Mouse (Mus musculus) liver, embryonic 12.5 days (tissue): ENCODE results near the gene Xrcc3. TPM values are rescaled to one million over a fixed set of nuclear protein-coding genes. Genes with fewer than 3 reads are reported as not detected.

Source experiments
- ATAC-seq: fragments of 200-750 bp; cut with Nextera tagmentation; 2 replicates; pipeline ENCODE4 v1.8.0; 2017; ENCODE audit warnings: moderate number of reproducible peaks, mild to moderate bottlenecking, moderate library complexity
- H3K27ac ChIP-seq: fragments of 300-500 bp; sonication (generic); 2 replicates; pipeline ENCODE4 v1.5.1; 2016; ENCODE audit warnings: mild to moderate bottlenecking
- H3K27me3 ChIP-seq: fragments of 300-500 bp; sonication (generic); replicated peaks from 2 replicates; pipeline ENCODE4 v1.6.1; 2016; ENCODE audit warnings: mild to moderate bottlenecking, moderate library complexity
- H3K36me3 ChIP-seq: fragments of 300-500 bp; sonication (generic); 2 replicates; pipeline ENCODE4 v1.6.1; 2016; ENCODE audit warnings: mild to moderate bottlenecking, moderate library complexity
- H3K4me1 ChIP-seq: fragments of 300-500 bp; sonication (generic); 2 replicates; pipeline ENCODE4 v1.6.1; 2016
- H3K4me2 ChIP-seq: fragments of 300-500 bp; sonication (generic); 2 replicates; pipeline ENCODE4 v1.6.1; 2016; ENCODE audit warnings: mild to moderate bottlenecking, moderate library complexity
- H3K4me3 ChIP-seq: fragments of 300-500 bp; sonication (generic); 2 replicates; pipeline ENCODE4 v1.5.1; 2016; ENCODE audit warnings: mild to moderate bottlenecking, moderate library complexity
- H3K9ac ChIP-seq: fragments of 300-500 bp; sonication (generic); 2 replicates; pipeline ENCODE4 v1.6.1; 2016; ENCODE audit warnings: mild to moderate bottlenecking, moderate library complexity
- H3K9me3 ChIP-seq: fragments of 300-500 bp; sonication (generic); replicated peaks from 2 replicates; pipeline ENCODE4 v1.6.1; 2016; ENCODE audit warnings: mild to moderate bottlenecking, moderate library complexity
- WGBS: fragments of 180-500 bp; shearing (Covaris S2); methylation state at CpG from one replicate; pipeline ENCODE4 v1.1.7; 2016; ENCODE audit not compliant: insufficient replicate concordance; 5-methylcytosine and 5-hydroxymethylcytosine counted together
- polyA plus RNA-seq: library from polyadenylated mRNA; unstranded; fragments of >200 nt; fragmentation: Nextera tagmentation; extraction: Ambion mirVana; gene quantifications from 2 replicates; pipeline ENCODE4 v1.2.1, GENCODE M21; 2016

The Xrcc3 gene
- polyA plus RNA-seq, 1 experiment from 2014 or later, result 7.7 TPM

DNA sequence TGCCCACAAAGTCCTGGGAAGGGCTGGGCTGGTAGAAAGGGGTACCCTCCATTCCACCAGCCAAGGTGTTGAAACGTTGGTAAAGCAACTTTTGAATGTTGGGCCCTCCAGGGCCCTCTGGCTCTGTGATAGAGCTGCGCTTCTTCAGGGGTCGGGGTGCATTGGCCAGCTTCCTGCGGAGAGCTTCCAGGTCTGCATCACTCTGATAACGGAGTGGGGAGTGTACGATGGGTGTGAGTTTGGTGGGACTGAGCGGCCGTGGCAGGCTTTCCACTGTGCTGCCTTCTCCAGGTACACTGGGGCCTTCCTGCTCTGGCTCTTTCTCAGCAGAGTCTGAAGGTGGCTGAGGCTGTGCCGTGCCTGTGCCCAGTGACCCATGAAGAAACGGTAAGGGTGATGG, 19.8 kb upstream of the Xrcc3 start:
- peaks cover 98% of the 10 kb centered on the region for H3K36me3 ChIP-seq
- H3K27ac ChIP-seq, result peak overlapping the region; percentile 87
- 39% methylated on average over 10 of the region's 10 CpGs for WGBS
- peak overlapping the region; percentile 27 for H3K4me3 ChIP-seq
- peak overlapping the region; percentile 56 for H3K4me2 ChIP-seq
- peak; percentile 93 for ATAC-seq
- no peaks in the 10 kb centered on the region for H3K27me3 ChIP-seq
- H3K9ac ChIP-seq, result peak overlapping the region; percentile 50
- H3K4me1 ChIP-seq, result peaks cover 53% of the 10 kb centered on the region
- no peaks in the 10 kb centered on the region for H3K9me3 ChIP-seq

DNA sequence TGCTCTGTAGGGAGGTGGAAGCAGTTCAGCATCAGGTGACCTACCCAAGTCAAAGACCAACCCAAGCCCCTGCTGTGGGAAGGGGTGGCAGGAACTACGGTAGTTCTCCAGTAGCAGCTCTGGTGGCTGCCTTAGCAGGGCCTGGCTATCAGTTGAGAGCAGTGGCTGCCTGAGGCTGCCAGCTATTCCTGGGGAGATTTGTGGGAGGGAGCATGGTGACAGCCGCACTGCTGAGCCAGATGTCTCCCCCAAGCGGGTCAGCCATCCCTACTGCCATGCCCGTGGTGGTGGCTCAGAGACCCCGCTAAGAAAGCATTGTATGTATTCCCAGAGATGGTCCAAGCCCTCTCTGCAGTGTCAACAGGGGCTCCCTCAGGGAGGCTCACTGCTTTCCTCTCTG, 19.0 kb upstream of the Xrcc3 start:
- Histone ChIP-seq H3K27me3 (no peaks in the 10 kb centered on the region), H3K4me1 (peaks cover 53% of the 10 kb centered on the region), H3K27ac (peak overlapping the region; percentile 87), H3K36me3 (peaks cover 98% of the 10 kb centered on the region), H3K9ac (peak overlapping the region; percentile 50; the same call in 1 of the 2 replicates), H3K4me2 (peak overlapping the region; percentile 56), H3K9me3 (no peaks in the 10 kb centered on the region), H3K4me3 (no peak overlapping the region)
- WGBS, result 61% methylated on average over 5 of the region's 5 CpGs
- peak; percentile 52 for ATAC-seq

DNA sequence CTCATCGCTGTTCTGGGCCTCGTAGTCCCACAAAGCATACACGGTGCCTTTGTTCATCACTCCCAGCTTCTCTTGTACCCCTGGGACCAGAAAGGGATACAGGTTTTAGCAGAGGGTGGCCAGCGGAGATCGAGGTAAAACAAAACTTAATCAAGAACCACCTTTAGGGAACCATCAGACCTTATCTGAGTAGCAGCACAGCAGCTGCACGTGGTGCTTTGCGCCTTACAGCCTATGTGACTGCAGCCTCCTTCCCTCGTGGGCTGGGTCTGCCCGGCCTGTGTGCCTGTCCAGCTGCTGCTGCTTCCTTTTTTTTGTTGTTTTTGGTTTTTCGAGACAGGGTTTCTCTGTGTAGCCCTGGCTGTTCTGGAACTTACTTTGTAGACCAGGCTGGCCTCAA, 16.7 kb upstream of the Xrcc3 start:
- peak overlapping the region; percentile 36; the same call in 1 of the 2 replicates for H3K27ac ChIP-seq
- H3K4me1 ChIP-seq, result peaks cover 53% of the 10 kb centered on the region
- no peak overlapping the region for H3K4me3 ChIP-seq
- no peaks in the 10 kb centered on the region for H3K9me3 ChIP-seq
- H3K4me2 ChIP-seq, result no peak overlapping the region
- H3K27me3 ChIP-seq, result no peaks in the 10 kb centered on the region
- H3K36me3 ChIP-seq, result peaks cover 100% of the 10 kb centered on the region
- WGBS, result 55% methylated on average over 10 of the region's 10 CpGs
- ATAC-seq, result peak; percentile 42
- no peak overlapping the region for H3K9ac ChIP-seq

DNA sequence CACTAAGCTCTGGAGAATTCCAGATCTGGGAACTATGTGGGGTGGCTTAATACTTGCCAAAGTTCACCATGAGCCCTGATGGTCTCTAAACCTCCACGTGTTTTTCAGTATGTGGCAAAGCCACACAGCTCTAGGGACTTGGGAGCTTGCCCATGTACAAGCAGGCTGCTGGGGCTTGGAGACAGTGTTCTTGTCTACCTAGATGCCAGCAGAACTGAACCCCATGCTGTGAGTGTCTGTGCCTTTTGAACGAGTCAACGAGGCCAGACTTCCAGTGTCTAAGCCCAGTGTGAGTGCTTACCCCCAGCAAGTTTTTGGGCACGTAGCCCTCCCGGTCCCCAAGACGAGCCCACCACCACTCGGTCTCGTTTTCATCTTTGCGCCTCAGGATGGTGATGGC, 16.3 kb upstream of the Xrcc3 start:
- Histone ChIP-seq H3K36me3 (peaks cover 100% of the 10 kb centered on the region), H3K4me1 (peaks cover 53% of the 10 kb centered on the region), H3K9me3 (no peaks in the 10 kb centered on the region), H3K27me3 (no peaks in the 10 kb centered on the region), H3K4me2 (no peak overlapping the region), H3K4me3 (no peak overlapping the region), H3K9ac (no peak overlapping the region), H3K27ac (peak overlapping the region; percentile 36)
- no peak for ATAC-seq
- WGBS, result 87% methylated on average over 9 of the region's 9 CpGs

DNA sequence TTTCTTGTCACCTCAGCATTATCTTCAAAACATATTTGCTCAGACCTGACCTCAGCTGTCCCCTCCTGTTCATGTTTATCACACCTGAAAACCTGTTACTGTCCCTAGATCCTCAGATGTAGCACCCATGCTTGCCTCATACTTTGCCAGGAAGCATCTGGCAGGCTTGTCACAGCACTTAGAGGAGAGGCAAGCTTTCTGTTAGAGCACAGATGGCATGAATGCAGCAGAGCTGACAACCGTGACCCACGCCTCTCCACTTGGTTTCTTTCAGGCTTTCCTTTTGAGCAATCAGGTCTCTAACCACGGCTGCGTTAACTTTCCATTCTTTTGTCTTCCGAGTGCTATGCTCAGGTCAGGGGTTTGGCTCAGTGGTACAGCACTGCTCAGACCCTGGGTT, 15.8 kb upstream of the Xrcc3 start:
- Histone ChIP-seq H3K9ac (no peak overlapping the region), H3K4me1 (peaks cover 52% of the 10 kb centered on the region), H3K36me3 (peaks cover 100% of the 10 kb centered on the region), H3K4me3 (no peak overlapping the region), H3K27ac (peak overlapping the region; percentile 36), H3K27me3 (no peaks in the 10 kb centered on the region), H3K4me2 (no peak overlapping the region), H3K9me3 (no peaks in the 10 kb centered on the region)
- ATAC-seq, result no peak
- WGBS, result 85% methylated on average over 5 of the region's 5 CpGs

DNA sequence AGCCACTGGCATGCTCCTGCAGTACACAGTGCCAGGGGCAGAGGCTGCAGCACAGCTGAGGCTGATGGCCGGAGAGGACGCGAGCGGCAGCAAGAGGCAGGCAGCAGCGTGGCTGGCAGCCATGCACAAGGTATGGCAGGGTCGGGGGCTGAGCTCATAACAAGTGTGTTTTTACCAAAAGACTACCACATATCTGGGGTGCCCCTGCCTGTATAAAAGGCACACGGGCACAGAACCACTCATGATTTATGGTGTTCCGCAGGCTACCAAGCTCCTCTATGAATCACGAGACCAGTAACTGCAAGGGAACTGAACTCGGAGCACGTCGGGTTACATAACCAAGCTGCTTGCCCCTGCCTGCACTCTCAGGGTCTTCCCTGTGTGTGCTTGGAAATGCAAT, 13.9 kb upstream of the Xrcc3 start:
- H3K27me3 ChIP-seq, result no peaks in the 10 kb centered on the region
- peaks cover 36% of the 10 kb centered on the region for H3K4me1 ChIP-seq
- no peaks in the 10 kb centered on the region for H3K9me3 ChIP-seq
- H3K36me3 ChIP-seq, result peaks cover 100% of the 10 kb centered on the region
- 88% methylated on average over 12 of the region's 12 CpGs for WGBS
- no peak overlapping the region for H3K9ac ChIP-seq
- H3K27ac ChIP-seq, result no peak overlapping the region
- H3K4me3 ChIP-seq, result no peak overlapping the region
- H3K4me2 ChIP-seq, result no peak overlapping the region
- no peak for ATAC-seq

DNA sequence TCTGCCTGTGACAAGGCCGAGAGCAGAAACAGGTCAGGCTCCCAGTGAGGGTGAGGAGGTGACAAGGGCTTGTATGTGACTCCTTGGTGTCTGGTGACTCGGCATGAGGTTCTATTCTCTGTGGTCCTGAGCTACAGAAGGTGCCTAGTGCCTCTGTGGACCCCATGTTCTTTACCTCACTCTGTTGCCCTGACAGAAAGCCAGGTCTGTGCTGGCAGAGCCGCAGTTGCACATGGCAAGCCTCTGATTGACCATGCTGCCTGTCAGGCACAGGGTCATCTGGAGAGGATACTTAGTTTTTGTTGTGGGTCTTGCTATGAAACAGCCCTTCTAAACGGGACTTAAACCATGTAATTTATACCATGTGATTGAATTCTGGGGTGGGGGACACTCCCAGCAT, 8.3 kb upstream of the Xrcc3 start:
- H3K4me2 ChIP-seq, result no peak overlapping the region
- no peak overlapping the region for H3K27ac ChIP-seq
- H3K27me3 ChIP-seq, result no peaks in the 10 kb centered on the region
- H3K4me1 ChIP-seq, result peaks cover 59% of the 10 kb centered on the region
- 73% methylated on average over 4 of the region's 4 CpGs for WGBS
- peaks cover 87% of the 10 kb centered on the region for H3K36me3 ChIP-seq
- no peak overlapping the region for H3K4me3 ChIP-seq
- no peak for ATAC-seq
- 0 out of 2 replicates have a peak overlapping the region, but pooled peaks have one; percentile 25 for H3K9ac ChIP-seq
- H3K9me3 ChIP-seq, result no peaks in the 10 kb centered on the region

DNA sequence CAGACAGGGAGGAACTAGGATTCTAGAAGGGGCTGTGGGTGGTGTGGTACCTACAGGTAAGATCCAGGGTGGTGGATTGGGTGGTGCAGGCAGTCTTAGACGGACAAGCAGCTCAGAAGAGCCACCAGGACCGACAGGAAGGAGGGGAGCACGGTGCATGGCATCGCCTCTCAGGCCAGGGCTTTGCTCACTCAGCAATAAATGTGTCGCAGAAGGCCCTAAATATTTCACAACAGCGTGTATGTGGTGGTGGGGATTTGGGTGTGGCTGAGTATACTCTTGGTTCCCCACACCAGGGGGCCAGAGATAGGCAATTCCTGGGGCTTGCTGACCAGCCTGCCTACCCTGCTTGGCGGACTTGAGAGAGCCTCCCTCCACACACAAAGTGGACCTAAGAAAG, 7.0 kb upstream of the Xrcc3 start:
- Histone ChIP-seq H3K9me3 (no peaks in the 10 kb centered on the region), H3K27me3 (no peaks in the 10 kb centered on the region), H3K4me2 (no peak overlapping the region), H3K4me1 (peaks cover 71% of the 10 kb centered on the region), H3K9ac (no peak overlapping the region), H3K4me3 (no peak overlapping the region), H3K27ac (0 out of 2 replicates have a peak overlapping the region, but pooled peaks have one; percentile 41), H3K36me3 (peaks cover 75% of the 10 kb centered on the region)
- ATAC-seq, result no peak
- 73% methylated on average over 7 of the region's 7 CpGs for WGBS

DNA sequence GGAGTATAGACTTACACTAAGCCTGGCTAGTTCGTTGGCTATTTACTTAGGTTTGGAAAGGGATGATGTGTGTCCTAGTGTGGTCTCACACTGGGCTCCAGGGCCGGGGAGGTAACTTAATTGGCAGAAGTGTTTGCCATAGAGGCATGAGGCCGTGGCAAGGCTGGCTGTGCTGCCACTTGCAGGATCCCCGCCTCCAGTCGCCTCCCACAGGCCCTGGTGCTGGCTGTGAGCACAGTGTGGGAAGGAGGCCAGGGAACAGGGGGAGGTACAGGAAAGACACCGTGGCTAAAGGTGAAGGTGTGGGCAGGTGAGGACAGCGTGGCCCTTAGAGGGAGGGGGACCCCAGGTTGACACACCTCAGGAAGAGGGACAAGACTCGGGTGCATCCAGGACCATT, 6.3 kb upstream of the Xrcc3 start:
- Histone ChIP-seq H3K9me3 (no peaks in the 10 kb centered on the region), H3K4me2 (no peak overlapping the region), H3K4me3 (no peak overlapping the region), H3K27ac (no peak overlapping the region), H3K36me3 (peaks cover 67% of the 10 kb centered on the region), H3K27me3 (no peaks in the 10 kb centered on the region), H3K9ac (no peak overlapping the region), H3K4me1 (peaks cover 79% of the 10 kb centered on the region)
- 79% methylated on average over 8 of the region's 8 CpGs for WGBS
- no peak for ATAC-seq

DNA sequence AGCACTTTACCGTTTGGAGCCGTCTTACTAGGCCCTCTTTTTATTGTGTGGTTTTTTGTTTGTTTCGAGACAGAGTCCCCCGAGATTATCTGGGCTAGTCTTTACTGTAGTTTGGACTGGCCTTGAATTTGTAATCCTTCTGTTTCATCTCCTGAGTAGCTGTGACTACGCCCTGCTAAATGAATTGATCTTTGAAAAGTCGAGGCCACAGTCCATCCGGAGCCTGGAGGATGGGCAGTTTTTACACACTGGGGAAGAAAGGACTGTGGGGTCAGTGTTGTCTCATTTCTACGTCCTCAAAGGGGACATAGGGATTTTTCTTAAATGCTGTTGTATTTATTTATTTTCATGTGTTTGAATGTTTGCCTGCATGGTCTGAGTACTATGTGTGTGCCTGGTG, 4.3 kb upstream of the Xrcc3 start:
- WGBS, result 71% methylated on average over 8 of the region's 8 CpGs

DNA sequence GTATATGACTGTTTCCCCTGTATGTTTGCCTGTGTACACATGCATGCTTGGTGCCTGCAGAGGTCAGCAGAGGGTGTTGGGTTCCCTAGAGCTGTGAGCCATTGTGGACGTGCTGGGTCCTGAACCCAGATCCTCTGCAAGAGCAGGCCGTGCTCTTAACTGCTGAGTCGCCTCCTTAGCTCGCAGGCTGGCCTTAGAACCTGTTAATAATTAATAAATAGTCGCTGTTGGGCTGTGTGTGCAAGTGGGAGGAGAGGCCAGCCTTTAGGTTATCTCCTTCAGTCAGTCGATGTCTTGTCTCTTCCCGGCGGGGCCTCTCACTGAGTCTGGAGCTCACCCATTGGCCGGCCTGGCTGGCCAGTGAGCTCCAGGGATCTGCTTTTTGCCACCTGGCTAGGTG, 3.3 kb upstream of the Xrcc3 start:
- Histone ChIP-seq H3K4me2 (peak overlapping the region; percentile 87), H3K9ac (peak overlapping the region; percentile 80), H3K27me3 (no peaks in the 10 kb centered on the region), H3K27ac (peak overlapping the region; percentile 96), H3K36me3 (peaks cover 39% of the 10 kb centered on the region), H3K4me1 (peaks cover 86% of the 10 kb centered on the region), H3K4me3 (peak overlapping the region; percentile 79), H3K9me3 (no peaks in the 10 kb centered on the region)
- WGBS, result 14% methylated on average over 9 of the region's 9 CpGs
- ATAC-seq, result peak; percentile 54

More for the DNA sequence above, 4.3 kb upstream of the Xrcc3 start:
- ATAC-seq, result no peak
- Histone ChIP-seq H3K27ac (peak overlapping the region; percentile 96), H3K4me2 (peak overlapping the region; percentile 87), H3K9ac (peak overlapping the region; percentile 80), H3K9me3 (no peaks in the 10 kb centered on the region), H3K4me3 (no peak overlapping the region), H3K4me1 (peaks cover 83% of the 10 kb centered on the region), H3K27me3 (no peaks in the 10 kb centered on the region), H3K36me3 (peaks cover 48% of the 10 kb centered on the region)

DNA sequence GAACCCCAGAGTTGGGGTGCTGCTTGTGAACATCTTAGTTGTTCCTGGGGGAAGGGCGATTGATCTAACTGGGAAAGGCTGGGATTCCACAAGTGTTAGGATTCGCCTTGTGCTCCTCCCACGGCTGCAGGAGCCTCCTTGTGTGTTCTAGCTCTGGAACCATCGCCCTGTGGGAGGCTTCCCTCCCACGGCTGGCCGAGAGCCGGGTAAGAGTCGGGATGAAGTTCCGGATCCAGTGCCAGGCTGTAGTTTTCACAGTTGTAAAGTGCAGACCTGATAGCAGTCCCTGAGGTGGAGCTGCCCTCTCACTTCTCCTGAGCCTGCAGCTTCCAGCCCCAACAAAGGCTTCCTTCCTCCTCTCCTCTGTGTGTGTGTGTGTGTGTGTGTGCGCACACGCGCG, 2.9 kb upstream of the Xrcc3 start:
- H3K4me2 ChIP-seq, result peak overlapping the region; percentile 87
- 61% methylated on average over 13 of the region's 13 CpGs for WGBS
- H3K9ac ChIP-seq, result peak overlapping the region; percentile 80
- H3K4me3 ChIP-seq, result peak overlapping the region; percentile 79
- peaks cover 38% of the 10 kb centered on the region for H3K36me3 ChIP-seq
- H3K27ac ChIP-seq, result peak overlapping the region; percentile 96
- H3K9me3 ChIP-seq, result no peaks in the 10 kb centered on the region
- no peaks in the 10 kb centered on the region for H3K27me3 ChIP-seq
- no peak for ATAC-seq
- peaks cover 86% of the 10 kb centered on the region for H3K4me1 ChIP-seq
